Mouse (Mus musculus) limb, embryonic 15.5 days (tissue): ENCODE results near the gene Rhobtb1. TPM values are rescaled to one million over a fixed set of nuclear protein-coding genes. Genes with fewer than 3 reads are reported as not detected.

Experiments
- ATAC-seq: fragments of 200-750 bp; cut with Nextera tagmentation; 2 replicates; pipeline ENCODE4 v1.8.0; 2017; ENCODE audit warnings: low read depth, moderate TSS enrichment; ENCODE audit not compliant: insufficient number of reproducible peaks, low FRiP score, low TSS enrichment
- H3K27ac ChIP-seq: fragments of 300-500 bp; sonication (generic); 2 replicates; pipeline ENCODE4 v1.5.1; 2015; ENCODE audit warnings: moderate library complexity, mild to moderate bottlenecking, inconsistent platforms
- H3K27me3 ChIP-seq: fragments of 300-500 bp; sonication (generic); 2 replicates; pipeline ENCODE4 v1.6.1; 2015; ENCODE audit warnings: inconsistent platforms
- H3K36me3 ChIP-seq: fragments of 300-500 bp; sonication (generic); 2 replicates; pipeline ENCODE4 v1.6.1; 2015; ENCODE audit warnings: inconsistent platforms
- H3K4me1 ChIP-seq: fragments of 300-500 bp; sonication (generic); 2 replicates; pipeline ENCODE4 v1.6.1; 2015; ENCODE audit warnings: inconsistent platforms
- H3K4me2 ChIP-seq: fragments of 300-500 bp; sonication (generic); 2 replicates; pipeline ENCODE4 v1.6.1; 2015; ENCODE audit warnings: mild to moderate bottlenecking, inconsistent platforms
- H3K4me3 ChIP-seq: fragments of 300-500 bp; sonication (generic); 2 replicates; pipeline ENCODE4 v1.5.1; 2015; ENCODE audit warnings: mild to moderate bottlenecking, inconsistent platforms
- H3K9ac ChIP-seq: fragments of 300-500 bp; sonication (generic); 2 replicates; pipeline ENCODE4 v1.6.1; 2015; ENCODE audit warnings: inconsistent platforms
- H3K9me3 ChIP-seq: fragments of 300-500 bp; sonication (generic); 2 replicates; pipeline ENCODE4 v1.6.1; 2016; ENCODE audit warnings: inconsistent platforms
- WGBS: fragments of 180-500 bp; shearing (Covaris S2); methylation state at CpG from one replicate; pipeline ENCODE4 v1.1.7; 2015; 5-methylcytosine and 5-hydroxymethylcytosine counted together
- polyA plus RNA-seq: library from polyadenylated mRNA; unstranded; fragments of >200 nt; fragmentation: Nextera tagmentation; extraction: Ambion mirVana; gene quantifications from 2 replicates; pipeline ENCODE4 v1.2.1, GENCODE M21; 2015

Gene Rhobtb1
- polyA plus RNA-seq, 1 experiment from 2014 or later = 27.0 TPM

DNA sequence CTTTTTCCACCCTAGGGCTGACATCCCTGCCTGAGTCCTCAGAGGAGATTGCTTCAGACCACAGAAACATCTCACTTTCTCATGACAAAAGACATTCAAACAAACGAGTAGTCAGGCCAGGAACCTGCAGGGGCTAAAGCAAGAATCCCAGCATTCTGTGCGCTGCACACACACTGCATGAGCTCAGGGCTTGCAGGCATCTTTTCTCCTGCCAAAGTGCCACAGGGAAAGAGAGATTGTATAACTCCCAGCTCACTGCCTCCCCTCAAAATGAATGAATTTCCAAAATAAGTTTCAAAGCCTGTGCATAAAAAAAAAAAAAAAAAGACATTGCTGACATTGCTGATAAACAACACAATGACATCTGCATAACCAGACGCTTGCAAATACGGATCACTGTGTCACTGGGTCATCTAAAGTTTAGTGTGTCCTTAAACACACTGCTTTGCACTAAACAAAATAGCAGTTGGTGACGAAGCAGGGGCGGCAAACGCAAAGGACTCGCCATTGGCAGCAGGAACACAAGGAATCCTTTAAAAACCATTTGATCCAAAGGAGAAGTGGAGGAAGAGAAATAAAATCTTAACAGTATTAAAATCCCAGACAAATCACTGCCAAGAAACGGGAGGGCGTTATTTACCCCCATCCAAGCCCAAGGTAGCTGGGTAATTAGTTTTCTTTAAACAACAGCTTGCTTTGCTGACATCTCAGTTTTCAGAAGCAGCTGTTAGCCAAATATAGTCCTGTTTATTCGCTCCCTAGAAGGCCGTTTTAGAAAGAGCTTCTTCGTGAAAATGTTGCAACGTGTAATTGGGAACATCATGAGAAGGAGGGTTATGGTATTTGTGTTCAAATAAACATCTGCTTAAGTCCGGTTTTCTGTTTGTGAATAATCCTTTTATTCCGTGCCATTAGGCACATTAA lies 183.3 kb downstream of the Rhobtb1 start:
- peaks cover 34% of the 10 kb centered on the region for H3K36me3 ChIP-seq
- H3K4me3 ChIP-seq = no peak overlapping the region
- no peak for ATAC-seq
- H3K4me1 ChIP-seq = 0 out of 2 replicates have a peak, but pooled peaks cover 8% of the 10 kb centered on the region
- H3K9ac ChIP-seq = no peak overlapping the region
- H3K27me3 ChIP-seq = no peaks in the 10 kb centered on the region
- 60% methylated on average over 16 of the region's 16 CpGs for WGBS
- no peaks in the 10 kb centered on the region for H3K9me3 ChIP-seq
- no peak overlapping the region for H3K4me2 ChIP-seq
- peak overlapping the region; percentile 50 for H3K27ac ChIP-seq

DNA sequence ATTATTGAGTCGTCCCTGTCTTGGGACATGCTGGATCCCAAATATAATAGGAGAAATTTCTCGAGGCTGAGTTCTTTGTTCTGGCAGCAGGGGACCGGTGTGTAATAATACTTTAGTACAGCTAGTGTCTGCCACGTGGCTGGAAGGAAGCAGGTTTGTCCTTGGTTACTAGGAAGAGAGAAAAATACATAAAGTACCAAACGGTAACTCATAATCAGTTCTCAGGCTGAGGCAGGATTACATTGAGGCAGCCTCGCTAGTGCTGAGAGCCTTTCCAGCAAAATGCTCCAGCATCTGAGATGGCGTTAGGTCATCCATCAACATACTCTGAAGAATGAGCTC lies 183.9 kb downstream of the Rhobtb1 start:
- Histone ChIP-seq H3K4me2 (no peak overlapping the region), H3K36me3 (peaks cover 41% of the 10 kb centered on the region), H3K27me3 (no peaks in the 10 kb centered on the region), H3K9ac (no peak overlapping the region), H3K4me1 (0 out of 2 replicates have a peak, but pooled peaks cover 8% of the 10 kb centered on the region), H3K27ac (peak overlapping the region; percentile 61; the same call in 1 of the 2 replicates), H3K4me3 (no peak overlapping the region), H3K9me3 (no peaks in the 10 kb centered on the region)
- no peak for ATAC-seq
- 62% methylated on average over 7 of the region's 7 CpGs for WGBS

DNA sequence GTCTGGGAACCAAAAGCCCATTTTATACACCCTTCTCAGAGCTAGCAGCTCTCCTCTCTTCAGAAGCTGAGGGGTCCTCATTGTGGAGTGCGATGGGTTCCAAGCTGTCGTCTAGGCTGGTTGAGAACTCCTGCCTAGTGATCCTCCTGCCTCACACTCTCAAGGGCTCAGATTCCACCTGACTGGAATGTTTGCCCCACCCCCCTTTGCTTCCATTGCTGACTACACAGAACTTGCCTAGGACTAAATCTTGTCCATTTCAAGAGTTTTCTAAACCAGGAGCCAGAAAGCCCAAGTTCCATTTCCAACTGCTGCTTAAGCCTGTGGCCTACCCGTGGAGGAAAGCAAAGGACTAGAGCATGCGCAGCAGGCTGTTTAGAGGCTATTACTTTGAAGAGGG lies 184.4 kb downstream of the Rhobtb1 start:
- peak overlapping the region; percentile 61; the same call in 1 of the 2 replicates for H3K27ac ChIP-seq
- 0 out of 2 replicates have a peak, but pooled peaks cover 8% of the 10 kb centered on the region for H3K4me1 ChIP-seq
- no peak overlapping the region for H3K4me2 ChIP-seq
- no peaks in the 10 kb centered on the region for H3K9me3 ChIP-seq
- H3K36me3 ChIP-seq = peaks cover 45% of the 10 kb centered on the region
- H3K27me3 ChIP-seq = no peaks in the 10 kb centered on the region
- no peak for ATAC-seq
- WGBS = 82% methylated on average over 4 of the region's 4 CpGs
- H3K9ac ChIP-seq = no peak overlapping the region
- H3K4me3 ChIP-seq = no peak overlapping the region

DNA sequence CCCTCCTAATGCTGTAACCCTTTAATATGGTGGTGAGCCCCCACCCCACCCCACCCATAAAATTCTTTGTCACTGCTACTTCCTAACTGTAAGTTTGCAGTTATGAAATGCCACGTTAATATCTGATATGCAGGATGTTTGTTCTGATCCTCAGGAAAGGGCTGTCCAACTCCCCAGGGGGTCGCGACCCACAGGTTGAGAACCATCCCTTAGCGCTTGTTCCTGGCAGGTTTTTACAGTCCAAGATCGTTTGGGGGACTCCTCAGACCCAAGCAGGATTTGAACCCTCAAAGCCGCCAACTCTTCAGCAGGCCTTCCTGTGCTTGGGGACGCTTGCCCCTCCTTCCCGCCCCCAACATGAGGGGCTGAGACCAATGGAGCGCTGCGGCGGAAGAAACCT lies 185.0 kb downstream of the Rhobtb1 start:
- 88% methylated on average over 11 of the region's 11 CpGs for WGBS
- Histone ChIP-seq H3K4me1 (0 out of 2 replicates have a peak, but pooled peaks cover 8% of the 10 kb centered on the region), H3K9ac (no peak overlapping the region), H3K36me3 (peaks cover 51% of the 10 kb centered on the region), H3K4me2 (no peak overlapping the region), H3K27me3 (no peaks in the 10 kb centered on the region), H3K9me3 (no peaks in the 10 kb centered on the region), H3K27ac (no peak overlapping the region), H3K4me3 (no peak overlapping the region)
- ATAC-seq = no peak

- Histone ChIP-seq H3K27ac (no peak overlapping the region), H3K4me1 (no peaks in the 10 kb centered on the region), H3K27me3 (no peaks in the 10 kb centered on the region), H3K4me2 (no peak overlapping the region), H3K36me3 (peaks cover 83% of the 10 kb centered on the region), H3K9ac (no peak overlapping the region), H3K4me3 (no peak overlapping the region), H3K9me3 (no peaks in the 10 kb centered on the region)
- 92% methylated on average over 6 of the region's 6 CpGs for WGBS
- no peak for ATAC-seq
Observed at GRCm38 (mm10) chr10:69340001-69340400, 188.8 kb downstream of the Rhobtb1 start.

Other genes with a start within 250 kb of the Rhobtb1 start
- gene A930033H14Rik, start 61.7 kb downstream of the Rhobtb1 start, polyA plus RNA-seq = 3.0 and 3.1 TPM in 2 replicates
- gene Cdk1, start 201.5 kb downstream of the Rhobtb1 start, polyA plus RNA-seq = 348 and 358 TPM in 2 replicates
- 25.1 and 29.1 TPM in 2 replicates for gene Ank3, start 247.3 kb downstream of the Rhobtb1 start, polyA plus RNA-seq